Mouse (Mus musculus) neural tube, embryonic 15.5 days (tissue): ENCODE measurements around the gene Pth1r. TPM values are rescaled to one million over a fixed set of nuclear protein-coding genes. Genes with fewer than 3 reads are reported as not detected.

Experiments used
- ATAC-seq: fragments of 200-750 bp; cut with Nextera tagmentation; 2 replicates; pipeline ENCODE4 v1.8.0; 2017; ENCODE audit warnings: mild to moderate bottlenecking, moderate TSS enrichment, moderate library complexity; ENCODE audit not compliant: low FRiP score
- H3K27ac ChIP-seq: fragments of 300-500 bp; sonication (generic); replicated peaks from 2 replicates; pipeline ENCODE4 v1.5.1; 2015; ENCODE audit warnings: mild to moderate bottlenecking, inconsistent platforms
- H3K27me3 ChIP-seq: fragments of 300-500 bp; sonication (generic); replicated peaks from 2 replicates; pipeline ENCODE4 v1.6.1; 2015; ENCODE audit warnings: inconsistent platforms
- H3K36me3 ChIP-seq: fragments of 300-500 bp; sonication (generic); 2 replicates; pipeline ENCODE4 v1.6.1; 2015; ENCODE audit warnings: inconsistent platforms
- H3K4me1 ChIP-seq: fragments of 300-500 bp; sonication (generic); 2 replicates; pipeline ENCODE4 v1.6.1; 2015; ENCODE audit warnings: inconsistent platforms
- H3K4me2 ChIP-seq: fragments of 300-500 bp; sonication (generic); 2 replicates; pipeline ENCODE4 v1.6.1; 2015; ENCODE audit warnings: inconsistent platforms, mild to moderate bottlenecking, moderate library complexity
- H3K4me3 ChIP-seq: fragments of 300-500 bp; sonication (generic); replicated peaks from 2 replicates; pipeline ENCODE4 v1.5.1; 2015; ENCODE audit warnings: mild to moderate bottlenecking, inconsistent platforms
- H3K9ac ChIP-seq: fragments of 300-500 bp; sonication (generic); replicated peaks from 2 replicates; pipeline ENCODE4 v1.6.1; 2015; ENCODE audit warnings: mild to moderate bottlenecking, inconsistent platforms
- H3K9me3 ChIP-seq: fragments of 300-500 bp; sonication (generic); replicated peaks from 2 replicates; pipeline ENCODE4 v1.6.1; 2016; ENCODE audit warnings: inconsistent platforms
- WGBS: fragments of 180-500 bp; shearing (Covaris S2); methylation state at CpG from one replicate; pipeline ENCODE4 v1.1.7; 2015; ENCODE audit warnings: mixed read lengths; 5-methylcytosine and 5-hydroxymethylcytosine counted together
- polyA plus RNA-seq: library from polyadenylated mRNA; unstranded; fragments of >200 nt; fragmentation: Nextera tagmentation; extraction: Ambion mirVana; gene quantifications from 2 replicates; pipeline ENCODE4 v1.2.1, GENCODE M21; 2015

Pth1r gene
- polyA plus RNA-seq, 1 experiment from 2014 or later = 12.9 TPM

GRCm38 (mm10) chr9:110746238-110746637 lies 707 bp downstream of the Pth1r start:
- ATAC-seq = no peak
- H3K27me3 ChIP-seq = peaks cover 27% of the 10 kb centered on the region
- no peak overlapping the region for H3K4me3 ChIP-seq
- H3K36me3 ChIP-seq = no peaks in the 10 kb centered on the region
- 19% methylated on average over 5 of the region's 5 CpGs for WGBS
- H3K9ac ChIP-seq = no peak overlapping the region
- no peak overlapping the region for H3K4me2 ChIP-seq
- H3K27ac ChIP-seq = no peak overlapping the region
- H3K4me1 ChIP-seq = peaks cover 27% of the 10 kb centered on the region
- H3K9me3 ChIP-seq = no peaks in the 10 kb centered on the region

- WGBS = 25% methylated on average over 5 of the region's 5 CpGs
- no peak for ATAC-seq
- H3K4me2 ChIP-seq = no peak overlapping the region
- no peak overlapping the region for H3K9ac ChIP-seq
- H3K4me1 ChIP-seq = peaks cover 32% of the 10 kb centered on the region
- no peak overlapping the region for H3K27ac ChIP-seq
- no peaks in the 10 kb centered on the region for H3K9me3 ChIP-seq
- H3K27me3 ChIP-seq = peaks cover 31% of the 10 kb centered on the region
- H3K4me3 ChIP-seq = no peak overlapping the region
- H3K36me3 ChIP-seq = no peaks in the 10 kb centered on the region
Measured at GRCm38 (mm10) chr9:110745752-110746151, 1.2 kb downstream of the Pth1r start.

GRCm38 (mm10) chr9:110743456-110744323 lies 3.3 kb downstream of the Pth1r start:
- 3% methylated on average over 58 of the region's 63 CpGs for WGBS
- no peaks in the 10 kb centered on the region for H3K9me3 ChIP-seq
- no peaks in the 10 kb centered on the region for H3K36me3 ChIP-seq
- 0 out of 2 replicates have a peak, but pooled peaks have one; percentile 23 for ATAC-seq
- H3K27ac ChIP-seq = peak overlapping the region; percentile 60; the same call in 1 of the 2 replicates
- H3K4me1 ChIP-seq = peaks cover 36% of the 10 kb centered on the region
- peaks cover 38% of the 10 kb centered on the region for H3K27me3 ChIP-seq
- peak overlapping the region; percentile 70 for H3K9ac ChIP-seq
- peak overlapping the region; percentile 98 for H3K4me2 ChIP-seq
- peak overlapping the region; percentile 68 for H3K4me3 ChIP-seq

- 0 out of 2 replicates have a peak, but pooled peaks have one; percentile 29 for ATAC-seq
- WGBS = 1% methylated on average over 49 of the region's 49 CpGs
- Histone ChIP-seq H3K4me3 (peak overlapping the region; percentile 68), H3K9me3 (no peaks in the 10 kb centered on the region), H3K4me1 (peaks cover 36% of the 10 kb centered on the region), H3K4me2 (peak overlapping the region; percentile 98), H3K27ac (peak overlapping the region; percentile 60), H3K27me3 (peaks cover 38% of the 10 kb centered on the region), H3K9ac (peak overlapping the region; percentile 70), H3K36me3 (no peaks in the 10 kb centered on the region)
Measured at GRCm38 (mm10) chr9:110742951-110743455, 3.9 kb downstream of the Pth1r start.

- peak overlapping the region; percentile 70 for H3K9ac ChIP-seq
- peak; percentile 56 for ATAC-seq
- peaks cover 37% of the 10 kb centered on the region for H3K4me1 ChIP-seq
- H3K36me3 ChIP-seq = no peaks in the 10 kb centered on the region
- H3K27me3 ChIP-seq = peaks cover 38% of the 10 kb centered on the region
- under 1% methylated on average over 55 of the region's 71 CpGs for WGBS
- peak overlapping the region; percentile 98 for H3K4me2 ChIP-seq
- H3K27ac ChIP-seq = peak overlapping the region; percentile 61
- peak overlapping the region; percentile 68 for H3K4me3 ChIP-seq
- H3K9me3 ChIP-seq = no peaks in the 10 kb centered on the region
Measured at GRCm38 (mm10) chr9:110742295-110742950, 4.5 kb downstream of the Pth1r start.

- H3K4me3 ChIP-seq = peak within 1 kb of the TSS; percentile 68
- peak within 1 kb of the TSS; percentile 61 for H3K27ac ChIP-seq
- no peaks in the 10 kb centered on the region for H3K9me3 ChIP-seq
- ATAC-seq = no peak
- 2% methylated on average over 17 of the region's 17 CpGs for WGBS
- H3K4me2 ChIP-seq = peak within 1 kb of the TSS; percentile 98
- peaks cover 38% of the 10 kb centered on the region for H3K27me3 ChIP-seq
- peaks cover 44% of the 10 kb centered on the region for H3K4me1 ChIP-seq
- no peaks in the 10 kb centered on the region for H3K36me3 ChIP-seq
- H3K9ac ChIP-seq = peak within 1 kb of the TSS; percentile 70
Measured at GRCm38 (mm10) chr9:110741711-110742294, 5.1 kb downstream of the Pth1r start, which contains the start of gene Myl3. TSS of gene Myl3 (plus strand) at chr9:110741861.

- Histone ChIP-seq H3K4me3 (no peak overlapping the region), H3K4me2 (no peak overlapping the region), H3K36me3 (no peaks in the 10 kb centered on the region), H3K27ac (no peak overlapping the region), H3K9ac (no peak overlapping the region), H3K27me3 (peaks cover 31% of the 10 kb centered on the region), H3K9me3 (no peaks in the 10 kb centered on the region), H3K4me1 (peaks cover 47% of the 10 kb centered on the region)
- ATAC-seq = no peak
- WGBS = 91% methylated on average over 7 of the region's 7 CpGs
Measured at GRCm38 (mm10) chr9:110739961-110740360, 7.0 kb downstream of the Pth1r start.

GRCm38 (mm10) chr9:110738054-110738453 lies 8.9 kb downstream of the Pth1r start:
- Histone ChIP-seq H3K27ac (no peak overlapping the region), H3K4me3 (no peak overlapping the region), H3K9me3 (no peaks in the 10 kb centered on the region), H3K27me3 (peaks cover 27% of the 10 kb centered on the region), H3K4me1 (peaks cover 44% of the 10 kb centered on the region), H3K9ac (no peak overlapping the region), H3K36me3 (no peaks in the 10 kb centered on the region), H3K4me2 (no peak overlapping the region)
- WGBS = 19% methylated on average over 1 of the region's 1 CpGs
- no peak for ATAC-seq

GRCm38 (mm10) chr9:110736362-110736761 lies 10.6 kb downstream of the Pth1r start:
- Histone ChIP-seq H3K27ac (no peak overlapping the region), H3K4me3 (no peak overlapping the region), H3K4me1 (peaks cover 39% of the 10 kb centered on the region), H3K27me3 (peaks cover 23% of the 10 kb centered on the region), H3K36me3 (no peaks in the 10 kb centered on the region), H3K9me3 (no peaks in the 10 kb centered on the region), H3K9ac (no peak overlapping the region), H3K4me2 (no peak overlapping the region)
- whole genome bisulfite sequencing = 42% methylated on average over 9 of the region's 9 CpGs
- no peak for ATAC-seq

- Histone ChIP-seq H3K9me3 (no peaks in the 10 kb centered on the region), H3K36me3 (no peaks in the 10 kb centered on the region), H3K4me3 (no peak overlapping the region), H3K4me1 (peaks cover 29% of the 10 kb centered on the region), H3K9ac (no peak overlapping the region), H3K27me3 (peaks cover 11% of the 10 kb centered on the region), H3K27ac (no peak overlapping the region), H3K4me2 (no peak overlapping the region)
- no peak for ATAC-seq
- WGBS = 74% methylated on average over 7 of the region's 7 CpGs
Measured at GRCm38 (mm10) chr9:110734154-110734553, 12.8 kb downstream of the Pth1r start.

GRCm38 (mm10) chr9:110733102-110733501 lies 13.8 kb downstream of the Pth1r start:
- H3K9ac ChIP-seq = peak overlapping the region; percentile 28
- no peaks in the 10 kb centered on the region for H3K36me3 ChIP-seq
- H3K4me3 ChIP-seq = peak overlapping the region; percentile 44
- peak overlapping the region; percentile 78 for H3K4me2 ChIP-seq
- peak overlapping the region; percentile 45 for H3K27ac ChIP-seq
- no peak for ATAC-seq
- no peaks in the 10 kb centered on the region for H3K9me3 ChIP-seq
- WGBS = 11% methylated on average over 8 of the region's 8 CpGs
- peaks cover 29% of the 10 kb centered on the region for H3K4me1 ChIP-seq
- peaks cover 11% of the 10 kb centered on the region for H3K27me3 ChIP-seq
